Mouse (Mus musculus) cerebellum, adult 2 months (tissue): Measurements from ENCODE around the gene Arrdc2. TPM values are rescaled to one million over a fixed set of nuclear protein-coding genes. Genes with fewer than 3 reads are reported as not detected.

Source experiments
- DNase-seq, 2 experiments: peaks; one replicate each; pipeline ENCODE4 v3.0.0; 2021
- H3K27ac ChIP-seq: fragments of 200-500 bp; 2 replicates; pipeline ENCODE4 v1.5.1; 2012; ENCODE audit warnings: low read length, control low read depth, inconsistent platforms; ENCODE audit not compliant: insufficient read depth
- H3K27me3 ChIP-seq: fragments of 200-500 bp; 2 replicates; pipeline ENCODE4 v1.6.1; 2012; ENCODE audit warnings: inconsistent platforms, mild to moderate bottlenecking, low read length, moderate library complexity; ENCODE audit not compliant: control insufficient read depth, insufficient read depth
- H3K4me1 ChIP-seq: fragments of 200-500 bp; 2 replicates; pipeline ENCODE4 v1.6.1; 2011; ENCODE audit warnings: low read length; ENCODE audit not compliant: control insufficient read depth, insufficient read depth
- H3K4me3 ChIP-seq: fragments of 200-500 bp; replicated peaks from 2 replicates; pipeline ENCODE3; 2011; ENCODE audit warnings: mild to moderate bottlenecking, low read depth, low read length, control low read depth; ENCODE audit not compliant: insufficient read depth
- CTCF ChIP-seq: fragments of 200-500 bp; IDR thresholded peaks from 2 replicates; pipeline ENCODE4 v1.5.1; 2011; ENCODE audit warnings: low read depth, mild to moderate bottlenecking, control low read depth, low read length, moderate library complexity, borderline replicate concordance; ENCODE audit not compliant: insufficient read depth
- POLR2A ChIP-seq: fragments of 200-500 bp; IDR thresholded peaks from 2 replicates; pipeline ENCODE4 v1.6.1; 2011; ENCODE audit warnings: low read length, control low read depth, borderline replicate concordance; ENCODE audit not compliant: insufficient read depth
- WGBS: fragments of 180-500 bp; shearing (Covaris S2); methylation state at CpG from one replicate; pipeline ENCODE4 v1.1.7; 2018; 5-methylcytosine and 5-hydroxymethylcytosine counted together
- polyA plus RNA-seq: library from polyadenylated mRNA; depleted of rRNA; stranded (reverse); fragments of >200 nt; gene quantifications from 2 replicates; pipeline ENCODE4 v1.2.3, GENCODE M21; 2012

The Arrdc2 gene
- polyA plus RNA-seq, 1 experiment = 34.0 TPM

GRCm38 (mm10) chr8:70794215-70794614 is 45.3 kb downstream of the Arrdc2 start:
- Histone ChIP-seq H3K27me3 (no peaks in the 10 kb centered on the region), H3K27ac (no peak overlapping the region), H3K4me3 (no peak overlapping the region), H3K4me1 (peaks cover 8% of the 10 kb centered on the region)
- TF ChIP-seq POLR2A = no peak
- no peak for TF ChIP-seq CTCF
- WGBS = 88% methylated on average over 2 of the region's 2 CpGs
- no peak for DNase-seq

DNA sequence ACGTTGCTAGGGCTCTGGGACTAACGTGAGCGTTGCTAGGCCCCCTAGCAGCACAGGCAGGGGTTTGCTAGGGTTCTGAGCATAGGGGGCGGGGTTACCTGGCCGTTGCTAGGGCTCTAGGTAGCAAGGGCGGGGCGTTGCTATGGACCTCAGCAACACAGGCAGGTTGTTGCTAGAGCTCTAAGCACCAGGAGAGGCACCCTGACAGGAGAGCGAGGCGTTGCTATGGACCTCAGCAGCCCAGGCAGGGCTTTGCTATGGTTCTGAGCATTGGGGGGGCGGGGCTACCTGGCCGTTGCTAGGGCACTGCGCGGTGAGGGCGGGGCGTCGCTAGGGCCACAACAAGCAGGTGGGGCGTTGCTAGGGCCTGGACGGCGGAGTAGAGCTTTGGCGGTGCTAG is 46.8 kb downstream of the Arrdc2 start:
- H3K27ac ChIP-seq = no peak overlapping the region
- H3K4me1 ChIP-seq = peaks cover 18% of the 10 kb centered on the region
- peak in 1 of 2 experiments; percentile 68 for DNase-seq
- peak overlapping the region; percentile 28 for H3K4me3 ChIP-seq
- WGBS = 1% methylated on average over 20 of the region's 20 CpGs
- no peak for TF ChIP-seq POLR2A
- no peak for TF ChIP-seq CTCF
- H3K27me3 ChIP-seq = no peaks in the 10 kb centered on the region

DNA sequence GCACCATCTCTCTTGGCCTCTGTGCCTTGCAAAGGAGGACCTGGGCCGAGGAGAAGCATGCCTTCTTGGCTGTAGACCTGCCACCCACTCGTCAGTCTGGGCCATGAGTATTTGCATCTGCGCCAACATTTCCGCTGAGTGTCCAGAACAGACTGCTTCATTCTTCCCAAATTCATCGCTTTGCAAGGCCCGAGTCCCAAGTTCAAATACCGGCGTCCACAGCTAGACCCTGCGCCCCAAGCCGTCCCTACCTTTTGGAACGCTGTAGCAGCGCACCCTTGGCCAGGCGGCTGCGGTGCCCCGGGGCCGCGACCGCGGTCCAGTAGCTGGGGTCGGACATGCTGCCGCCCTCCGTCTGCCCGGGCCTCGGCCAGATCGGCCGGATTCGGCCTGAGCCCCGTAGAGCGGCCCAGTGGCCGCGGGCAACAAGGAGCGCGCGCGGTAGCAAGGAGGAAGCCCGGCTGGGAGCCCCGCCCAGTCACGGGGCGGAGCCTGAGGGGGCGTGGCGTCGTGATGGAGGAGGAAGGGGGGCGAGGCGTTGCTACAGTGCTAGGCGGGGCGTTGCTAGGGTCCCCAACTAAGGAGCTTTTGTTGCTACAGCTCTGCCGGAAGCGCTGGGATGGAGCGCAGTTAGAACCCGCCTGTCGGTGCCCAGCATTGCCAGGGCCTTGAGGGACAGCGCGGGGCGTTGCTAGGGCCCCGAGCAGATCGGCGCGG is 47.4 kb downstream of the Arrdc2 start:
- Histone ChIP-seq H3K4me1 (peaks cover 22% of the 10 kb centered on the region), H3K27ac (no peak overlapping the region), H3K4me3 (peak overlapping the region; percentile 28), H3K27me3 (no peaks in the 10 kb centered on the region)
- peak; percentile 84 to 89 for DNase-seq
- 2% methylated on average over 58 of the region's 58 CpGs for WGBS
- TF ChIP-seq POLR2A = peak; percentile 13; the same call in 1 of the 2 replicates
- TF ChIP-seq CTCF = no peak

DNA sequence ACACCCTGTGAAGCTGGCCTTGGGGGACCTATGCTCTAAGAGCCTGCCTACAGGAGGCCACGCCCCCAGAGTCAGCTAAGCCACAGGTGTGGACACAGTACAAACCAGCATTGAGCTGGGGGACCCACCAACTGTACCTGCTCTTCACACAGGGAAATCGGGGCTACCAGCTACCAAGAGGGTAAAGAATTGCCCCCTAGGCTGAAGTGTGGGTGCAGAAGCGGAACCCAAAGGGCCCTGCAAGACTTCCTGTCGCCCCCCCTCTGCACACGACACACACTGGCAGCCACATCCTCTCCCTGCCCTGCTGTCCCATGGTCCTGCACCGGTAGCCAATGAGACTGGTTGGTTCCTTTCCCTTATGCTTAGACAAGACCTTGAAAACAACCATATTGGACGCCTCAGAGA is 48.2 kb downstream of the Arrdc2 start:
- H3K4me3 ChIP-seq = no peak overlapping the region
- 72% methylated on average over 7 of the region's 7 CpGs for WGBS
- no peak overlapping the region for H3K27ac ChIP-seq
- H3K27me3 ChIP-seq = no peaks in the 10 kb centered on the region
- H3K4me1 ChIP-seq = peaks cover 23% of the 10 kb centered on the region
- TF ChIP-seq POLR2A (no peak), CTCF (no peak)
- no peak for DNase-seq

- Histone ChIP-seq H3K4me1 (peaks cover 23% of the 10 kb centered on the region), H3K27ac (no peak overlapping the region), H3K4me3 (no peak overlapping the region), H3K27me3 (no peaks in the 10 kb centered on the region)
- 57% methylated on average over 8 of the region's 8 CpGs for whole genome bisulfite sequencing
- no peak for DNase-seq
- TF ChIP-seq POLR2A (no peak), CTCF (no peak)
Measured at GRCm38 (mm10) chr8:70790846-70791245, 48.7 kb downstream of the Arrdc2 start.

- Histone ChIP-seq H3K4me1 (peaks cover 23% of the 10 kb centered on the region), H3K4me3 (no peak overlapping the region), H3K27me3 (no peaks in the 10 kb centered on the region), H3K27ac (no peak overlapping the region)
- TF ChIP-seq CTCF (no peak), POLR2A (no peak)
- peak in 1 of 2 experiments; percentile 31 for DNase-seq
- WGBS = 45% methylated on average over 10 of the region's 10 CpGs
Measured at GRCm38 (mm10) chr8:70789046-70789445, 50.5 kb downstream of the Arrdc2 start.

DNA sequence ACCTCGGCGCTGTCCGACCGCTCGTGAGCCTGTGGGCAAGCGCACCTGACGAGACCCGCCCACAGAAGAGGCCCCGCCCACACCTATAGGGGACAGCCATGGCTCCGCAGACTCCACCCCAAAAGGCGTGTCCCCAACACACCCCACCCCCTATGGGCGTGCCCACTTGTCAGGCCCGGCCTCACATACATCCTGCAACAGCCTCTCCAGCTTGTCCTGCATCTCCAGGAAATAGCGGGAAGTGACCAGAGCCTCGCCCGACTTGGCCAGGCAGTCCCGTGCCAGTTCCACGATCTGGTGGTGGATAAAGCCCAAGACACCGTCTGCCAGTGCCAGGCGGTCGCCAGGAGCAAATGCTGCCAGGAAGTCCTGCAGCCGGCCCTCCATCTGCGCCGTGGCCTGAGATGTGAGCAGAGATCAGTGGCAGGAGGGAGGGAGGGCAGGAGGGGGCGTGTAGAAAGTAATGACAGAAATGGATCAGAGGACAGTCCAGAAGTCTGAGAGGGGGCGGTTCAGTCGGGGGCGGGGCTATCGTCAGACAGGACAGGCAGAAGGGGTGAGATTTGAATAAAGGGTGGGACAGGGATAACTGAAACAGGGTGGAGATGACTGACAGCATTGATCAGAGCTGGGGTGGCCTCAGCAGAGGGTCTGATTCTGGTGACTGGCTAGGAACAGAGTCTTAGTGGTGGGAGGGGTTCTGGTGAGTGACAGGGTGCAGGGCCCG is 51.4 kb downstream of the Arrdc2 start:
- H3K4me3 ChIP-seq = peak overlapping the region; percentile 47
- no peak overlapping the region for H3K27ac ChIP-seq

More for the DNA sequence above, 51.4 kb downstream of the Arrdc2 start:
- Histone ChIP-seq H3K27me3 (no peaks in the 10 kb centered on the region), H3K4me1 (peaks cover 23% of the 10 kb centered on the region)
- DNase-seq = peak; percentile 90 to 93
- TF ChIP-seq CTCF (no peak), POLR2A (no peak)
- WGBS = 7% methylated on average over 30 of the region's 30 CpGs
